Mouse (Mus musculus): ENCODE results near the gene Arhgef38.

GRCm38 (mm10) chr3:133131372-133131771 is 103.4 kb downstream of the Arhgef38 start:
- TF ChIP-seq EP300 (IDR thresholded peaks at IDR 0.05; ENCODE audit: low read depth) (no peak), CTCF (IDR thresholded peaks at IDR 0.05; ENCODE audit: low read depth) (no peak)

Measured in heart, postnatal 0 days (tissue).